ENCODE assay signal across 8 mouse cellular contexts in genomic region chr5:143730915-143731314, GRCm38 (mm10). TPM values are rescaled to one million over a fixed set of nuclear protein-coding genes. Genes with fewer than 3 reads are reported as not detected.
A peak's percentile ranks its signal among the peaks of the same experiment; 100 is the strongest.
DNase-seq lines count a peak whose midpoint lies in the region; ATAC-seq and TF ChIP-seq lines count a peak whose summit lies in the region.

No protein-coding gene starts in this region.

- H3K4me3 ChIP-seq in lung, embryonic 16.5 days (ENCODE audit: low read length): peak overlapping the region; percentile 93
- peak overlapping the region; percentile 60; the same call in 1 of the 2 replicates for H3K4me3 ChIP-seq in cortical plate, adult 2 months (ENCODE audit: insufficient read depth, low read length)
- peak overlapping the region; percentile 93 for H3K4me3 ChIP-seq in intestine, embryonic 16.5 days (ENCODE audit: low read length)

- ATAC-seq in lung, embryonic 16.5 days (ENCODE audit: low read depth): no peak
- no peak for ATAC-seq in intestine, embryonic 16.5 days

- H3K27me3 ChIP-seq in lung, embryonic 16.5 days (ENCODE audit: control insufficient read depth, insufficient read depth, low read depth, low read length): no peaks in the 10 kb centered on the region
- no peaks in the 10 kb centered on the region for H3K27me3 ChIP-seq in intestine, embryonic 16.5 days (replicated peaks; ENCODE audit: control insufficient read depth, insufficient read depth, low read length)
- H3K27me3 ChIP-seq in splenic B cell, adult 2 months (ENCODE audit: control insufficient read depth, insufficient read depth, low read length, poor library complexity, severe bottlenecking): no peaks in the 10 kb centered on the region

- no peak for DNase-seq in lung, postnatal 10 days
- DNase-seq in splenic B cell, adult 2 months (ENCODE audit: low read depth, low spot score): peak; percentile 28
- DNase-seq in layer of hippocampus, postnatal 10 days (ENCODE audit: low spot score in 2 of 2): no peak
- DNase-seq in layer of hippocampus, postnatal 25 days (ENCODE audit: extremely low spot score in 1 of 2, low spot score in 1 of 2): no peak
- no peak for DNase-seq in cerebellum, postnatal 14 days

- H3K4me2 ChIP-seq in lung, embryonic 16.5 days (ENCODE audit: low read depth, low read length): peak overlapping the region; percentile 91
- H3K4me2 ChIP-seq in intestine, embryonic 16.5 days (ENCODE audit: low read depth, low read length): peak overlapping the region; percentile 73

- no peak for TF ChIP-seq POLR2A in cortical plate, adult 2 months (IDR thresholded peaks at IDR 0.05; ENCODE audit: extremely low read depth, insufficient read depth, low read length)

- no peaks in the 10 kb centered on the region for H3K9me3 ChIP-seq in lung, embryonic 16.5 days (ENCODE audit: control insufficient read depth, low read length)
- H3K9me3 ChIP-seq in intestine, embryonic 16.5 days (ENCODE audit: control insufficient read depth, low read length): no peaks in the 10 kb centered on the region

- peak overlapping the region; percentile 85 for H3K27ac ChIP-seq in lung, embryonic 16.5 days (ENCODE audit: low read length)
- H3K27ac ChIP-seq in cortical plate, adult 2 months (ENCODE audit: insufficient read depth, low read length): no peak overlapping the region
- H3K27ac ChIP-seq in intestine, embryonic 16.5 days (ENCODE audit: low read length): no peak overlapping the region; the same call in 1 of the 2 replicates

- peaks cover 10% of the 10 kb centered on the region for H3K4me1 ChIP-seq in lung, embryonic 16.5 days (replicated peaks; ENCODE audit: control insufficient read depth, insufficient read depth, low read length)
- no peaks in the 10 kb centered on the region; the same call in none of the 2 replicates for H3K4me1 ChIP-seq in cortical plate, adult 2 months (ENCODE audit: control insufficient read depth, insufficient read depth, low read length)
- H3K4me1 ChIP-seq in intestine, embryonic 16.5 days (ENCODE audit: control insufficient read depth, insufficient read depth, low read length): peaks cover 8% of the 10 kb centered on the region

- H3K36me3 ChIP-seq in lung, embryonic 16.5 days (ENCODE audit: control insufficient read depth, insufficient read depth, low read length): peaks cover 11% of the 10 kb centered on the region
- no peaks in the 10 kb centered on the region for H3K36me3 ChIP-seq in intestine, embryonic 16.5 days (ENCODE audit: control insufficient read depth, insufficient read depth, low read length)
- peaks cover 4% of the 10 kb centered on the region for H3K36me3 ChIP-seq in splenic B cell, adult 2 months (ENCODE audit: control insufficient read depth, insufficient read depth, low read length, poor library complexity, severe bottlenecking)

- 10% methylated on average over 6 of the region's 6 CpGs for WGBS in lung, embryonic 16.5 days
- WGBS in intestine, embryonic 16.5 days: 7% methylated on average over 6 of the region's 6 CpGs

- no peak for TF ChIP-seq CTCF in cortical plate, adult 2 months (IDR thresholded peaks at IDR 0.05; ENCODE audit: extremely low read depth, insufficient read depth, low read length)

- H3K9ac ChIP-seq in lung, embryonic 16.5 days (ENCODE audit: low read length): peak overlapping the region; percentile 93
- peak overlapping the region; percentile 96; the same call in 1 of the 2 replicates for H3K9ac ChIP-seq in intestine, embryonic 16.5 days (ENCODE audit: low read depth, low read length)

RNA-seq across cellular contexts. Expression of gene Usp42, which starts 1.2 kb away (rescaled TPM):
- polyA plus RNA-seq in lung, embryonic 16.5 days (2015; fragmentation: Nextera tagmentation; extraction: Ambion mirVana): 14.5 and 14.7 TPM in 2 replicates
- polyA plus RNA-seq in cortical plate, adult 2 months (2012; rRNA removed): 10.9 and 12.4 TPM in 2 replicates
- 9.9 and 10.5 TPM in 2 replicates for polyA plus RNA-seq in intestine, embryonic 16.5 days (2015; fragmentation: Nextera tagmentation; extraction: Ambion mirVana)
- 10 to 100 TPM; 26.7 to 28.0 TPM for total RNA-seq in layer of hippocampus, postnatal 10 days (2021)
- total RNA-seq in layer of hippocampus, postnatal 25 days (2021): 10 to 100 TPM; 17.0 to 26.5 TPM
